Mouse (Mus musculus) ES-Bruce4 (cell line): ENCODE measurements around the gene Tbx4.

Experiments
- CTCF ChIP-seq: IDR thresholded peaks from one replicate; pipeline ENCODE4 v1.8.1; 2011; ENCODE audit warnings: low read depth, low read length
- POLR2A ChIP-seq: IDR thresholded peaks from one replicate; pipeline ENCODE4 v1.8.1; 2011; ENCODE audit warnings: low read length; ENCODE audit not compliant: insufficient read depth

DNA sequence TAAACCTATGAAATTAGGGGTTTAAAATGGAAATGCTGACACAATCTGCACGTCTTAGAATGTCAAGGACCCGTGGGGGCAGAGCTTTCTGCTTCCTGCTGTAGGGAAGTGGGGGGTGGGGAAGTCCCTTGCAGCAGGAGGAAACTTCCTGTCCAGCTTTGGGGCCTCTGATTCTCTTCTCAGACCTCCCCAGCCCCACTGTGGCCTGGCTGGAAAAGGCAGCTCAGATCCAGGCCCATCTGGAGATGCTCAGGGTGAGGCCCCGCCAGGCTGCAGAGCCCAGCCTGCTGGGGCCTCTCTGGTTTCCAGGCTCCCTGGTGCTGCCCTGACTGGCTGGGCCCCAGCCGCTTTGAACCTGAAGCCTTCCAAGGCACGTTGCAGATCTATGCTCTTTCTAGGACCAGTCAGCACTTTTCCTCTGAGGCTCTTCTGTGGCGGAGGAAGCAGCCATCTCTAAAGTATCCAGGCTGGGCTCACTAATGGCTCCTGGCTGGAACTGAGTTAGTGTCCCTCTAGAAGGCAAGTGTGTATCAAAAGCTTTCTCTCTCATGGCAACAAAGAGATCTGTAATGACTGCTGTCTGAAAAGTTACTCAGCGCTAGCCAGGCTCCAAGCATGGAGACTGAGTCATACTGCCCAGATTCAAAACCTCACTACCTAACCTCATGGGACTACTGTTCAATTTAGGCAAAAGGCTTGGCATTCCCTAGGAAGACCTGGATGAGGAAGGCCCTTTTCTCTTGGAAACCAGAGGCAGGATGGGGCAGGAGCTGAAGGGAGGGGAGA lies 55.8 kb downstream of the Tbx4 start:
- TF ChIP-seq CTCF (no peak), POLR2A (no peak)
